Mouse (Mus musculus): ENCODE measurements around the gene Nosip. TPM values are rescaled to one million over a fixed set of nuclear protein-coding genes. Genes with fewer than 3 reads are reported as not detected.

Nosip gene
- 7.3 TPM for polyA plus RNA-seq (2014; fragmentation: Illumina TruSeq; extraction: RNeasy Lipid Tissue Mini Kit (QIAGEN cat#74804); ENCODE audit: low read depth, low replicate concordance)

DNA sequence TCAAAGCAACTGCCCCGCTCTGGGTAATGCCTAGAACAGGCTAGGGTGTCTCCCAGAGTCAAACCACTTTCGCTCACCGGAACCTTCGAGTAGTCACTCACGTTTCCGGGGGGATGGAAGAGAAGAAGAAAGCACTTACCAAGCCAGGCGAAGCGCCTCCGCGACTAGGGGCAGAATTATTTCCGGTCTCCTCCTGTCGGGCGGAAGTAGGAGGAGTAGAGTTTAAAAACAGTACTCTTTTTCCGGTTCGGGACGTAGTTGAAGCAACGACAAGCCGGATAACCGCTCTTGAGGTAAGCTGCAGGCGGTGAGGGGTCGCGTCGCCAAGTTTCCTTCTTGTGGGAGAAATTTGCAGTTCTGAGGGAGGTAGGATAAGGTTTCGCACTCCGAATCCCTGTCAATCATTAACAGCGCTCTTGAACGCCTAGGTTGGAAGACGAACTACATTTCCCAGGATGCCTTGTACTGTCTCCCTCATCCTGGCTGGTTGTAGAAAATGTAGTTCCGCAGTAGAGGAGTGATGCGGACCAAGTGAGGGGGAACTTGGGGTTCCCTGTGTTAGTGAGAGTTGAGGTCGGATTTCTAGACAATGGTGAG is at the start of gene Nosip, which contains the start of gene Prrg2:
Gene Nosip (plus strand): TSS at position 191 of the 597 bp plus-strand sequence.
Gene Prrg2 (minus strand): TSS at position 439 of the 597 bp plus-strand sequence.

DNA sequence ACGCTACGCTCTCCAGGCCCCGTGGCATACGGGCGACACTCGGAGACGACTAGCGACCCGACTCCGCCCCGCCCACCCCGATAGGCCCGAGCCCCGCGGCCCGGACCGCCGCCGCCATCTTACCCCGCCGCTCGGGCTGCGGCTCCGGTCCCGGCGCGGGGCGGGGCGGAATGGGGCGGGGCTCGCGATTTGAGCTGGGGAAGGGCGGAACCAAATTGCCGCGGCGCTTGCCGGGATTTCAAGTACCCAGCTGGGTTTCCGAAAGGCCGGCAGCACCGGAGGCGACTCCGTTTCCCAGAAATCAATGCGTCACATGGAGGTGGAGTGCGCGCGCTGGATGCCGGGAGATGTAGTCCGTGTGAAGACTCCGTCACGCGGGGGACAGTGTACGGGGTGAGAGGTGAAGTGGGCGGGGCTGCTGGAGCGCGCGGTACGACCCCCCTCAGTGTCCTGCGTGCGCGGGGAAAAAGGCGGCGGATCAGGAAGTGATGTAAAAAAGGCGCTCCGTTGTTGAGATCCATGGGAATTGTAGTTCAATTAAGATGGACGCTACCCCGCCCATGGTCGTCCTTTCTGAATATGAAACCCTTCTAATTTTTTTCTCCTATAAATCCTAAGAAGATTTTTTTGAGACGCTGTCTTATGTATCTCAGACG is 46.1 kb upstream of the Nosip start, which contains the start of gene Scaf1:
Gene Scaf1 (minus strand): TSS at position 407 of the 656 bp plus-strand sequence.

DNA sequence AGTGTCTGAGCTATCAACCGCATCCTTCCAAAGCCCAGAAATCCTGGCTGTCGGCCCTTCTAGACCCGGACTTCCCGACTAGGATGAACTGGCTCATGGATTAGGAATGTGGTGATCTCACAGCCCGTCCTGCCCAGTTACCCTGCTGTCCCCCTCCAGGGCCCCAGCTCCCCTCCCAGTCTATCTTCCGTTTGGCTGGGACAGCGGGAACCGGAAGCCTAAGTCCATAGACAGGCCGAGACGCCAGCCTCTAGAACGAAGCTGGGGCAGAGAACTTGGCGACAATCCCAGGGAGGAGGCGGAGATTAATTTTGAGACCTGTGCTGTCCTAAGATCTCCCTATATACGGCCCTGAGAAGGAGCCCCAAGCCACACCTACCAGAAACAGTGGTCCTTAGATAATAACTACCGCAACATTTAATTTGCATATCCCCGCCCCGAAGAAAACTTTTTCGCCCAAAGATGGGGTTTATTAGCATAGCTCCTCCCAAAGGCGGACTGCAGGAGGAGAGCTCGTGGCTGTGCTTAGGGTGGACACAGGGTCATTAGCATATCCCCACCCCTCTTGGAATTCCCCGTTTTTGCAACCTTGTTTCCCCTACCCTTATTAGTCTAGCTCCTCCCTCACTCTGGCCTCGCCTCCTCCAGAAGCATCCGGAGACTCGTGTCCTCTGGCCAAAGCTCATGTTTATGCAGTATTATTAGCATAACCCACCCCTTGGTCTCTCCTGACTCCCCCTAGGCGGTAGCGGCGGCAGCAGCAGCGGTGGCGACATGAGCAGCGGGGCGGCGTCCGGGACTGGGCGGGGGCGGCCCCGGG is 44.8 kb upstream of the Nosip start, which contains the start of gene Rras:
Gene Rras (plus strand): TSS at position 720 of the 820 bp plus-strand sequence.

DNA sequence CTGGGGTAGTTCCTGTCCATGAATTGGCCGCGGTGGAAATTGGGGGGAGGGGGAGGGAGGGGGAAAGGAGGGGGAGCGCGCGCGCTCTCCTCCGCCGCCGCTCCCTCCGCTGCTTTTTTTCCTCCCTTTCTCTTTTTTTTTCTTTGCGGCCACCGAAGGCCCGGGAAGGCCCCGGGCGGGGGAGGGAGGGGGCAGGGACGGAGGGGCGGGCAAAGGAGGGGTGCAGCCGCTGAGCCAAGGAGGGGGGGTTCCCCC is 9.4 kb upstream of the Nosip start, which contains the start of gene Prr12:
Gene Prr12 (minus strand): TSS at position 20 of the 255 bp plus-strand sequence.

DNA sequence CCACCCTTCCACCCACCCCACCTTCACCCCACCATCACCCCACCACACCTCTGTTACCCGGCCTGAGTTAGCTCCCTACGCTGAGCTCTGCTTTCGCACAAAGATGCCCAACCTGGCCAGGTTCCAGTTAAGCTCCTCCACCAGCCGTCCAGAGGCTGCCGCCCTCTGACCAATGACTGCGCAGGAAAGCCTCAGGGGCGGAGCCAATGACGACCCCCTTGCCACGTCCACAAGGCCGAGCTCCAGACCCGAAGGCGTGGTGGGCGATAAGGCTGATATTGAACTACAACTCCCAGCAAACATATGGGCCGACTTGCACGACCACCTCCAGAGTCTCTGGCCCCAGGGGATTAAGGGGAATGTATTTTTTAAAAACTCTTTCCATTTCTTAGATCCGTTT is 29.8 kb downstream of the Nosip start, which contains the start of gene Rcn3:
Gene Rcn3 (minus strand): TSS at position 174 of the 400 bp plus-strand sequence.

DNA sequence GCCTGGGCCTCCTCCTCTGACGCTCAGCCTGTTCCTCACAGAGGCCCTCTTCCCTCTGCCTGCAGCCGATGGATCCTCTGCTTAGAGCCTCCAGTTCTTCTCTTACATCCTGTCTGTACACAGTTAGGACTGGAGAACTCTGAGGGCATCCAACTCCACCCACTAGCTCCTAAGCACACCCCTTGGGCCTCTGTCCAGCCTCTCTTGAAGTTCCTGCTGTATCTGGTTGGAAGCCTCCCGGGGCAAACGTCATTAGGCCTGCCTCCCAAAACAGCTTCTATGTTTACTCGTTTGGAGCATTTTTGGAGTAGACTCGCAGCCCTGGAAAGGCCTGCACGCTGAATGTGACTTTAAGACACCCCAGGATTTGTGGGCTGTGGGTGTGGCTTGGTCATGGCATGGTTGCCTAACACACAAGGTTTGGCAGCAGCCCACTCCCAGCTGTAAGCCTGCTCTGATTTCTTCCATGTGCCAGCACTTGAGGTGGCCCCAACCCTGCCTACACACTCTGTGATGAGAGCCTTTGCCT is 41.5 kb downstream of the Nosip start, which contains the start of gene Fcgrt:
Gene Fcgrt (minus strand): TSS at position 200 of the 529 bp plus-strand sequence.

DNA sequence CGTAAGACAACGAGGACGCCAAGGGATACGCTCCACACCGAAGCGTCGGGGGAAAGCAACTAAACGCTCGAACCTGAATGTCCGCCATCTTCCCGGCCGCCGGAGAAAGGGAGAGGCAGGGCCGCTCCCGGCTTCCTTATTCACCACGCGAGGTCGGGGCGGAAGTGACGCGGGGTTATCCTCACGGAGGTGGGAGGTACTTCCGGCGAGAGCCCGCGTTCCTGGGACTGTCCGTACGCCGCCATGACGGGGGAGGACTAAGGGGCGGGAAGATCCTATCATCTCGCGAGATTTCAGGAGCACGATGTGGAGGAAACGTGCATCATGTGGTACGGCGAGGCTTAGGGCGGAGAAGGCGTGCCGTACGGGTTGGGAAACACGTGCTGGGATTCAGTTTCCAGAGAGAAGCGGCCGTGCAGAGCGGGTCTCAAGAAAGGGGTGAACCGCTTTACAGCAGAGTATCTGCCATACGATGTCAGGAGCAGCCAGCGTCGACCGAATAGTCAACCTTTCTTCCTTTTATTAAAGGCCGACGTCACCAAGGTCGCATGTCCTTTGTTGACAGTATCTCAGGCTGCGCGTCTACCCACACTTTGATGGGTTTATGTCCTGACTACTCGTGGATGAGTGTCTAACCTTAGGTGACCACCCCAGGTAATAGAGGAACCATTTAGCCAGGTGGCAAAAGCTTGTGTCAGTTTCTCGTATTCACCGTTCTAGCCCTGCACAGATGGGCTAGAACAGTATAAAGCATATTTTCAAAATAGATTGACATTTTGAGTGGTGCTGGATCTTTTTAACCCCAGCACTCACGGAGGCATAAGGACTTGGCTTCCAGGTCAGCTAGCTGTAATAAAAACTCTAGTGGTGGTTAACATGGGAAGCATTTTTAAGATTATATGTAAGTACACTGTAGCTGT is 62.3 kb downstream of the Nosip start, which contains the start of gene Rps11:
Gene Rps11 (minus strand): TSS at position 216 of the 920 bp plus-strand sequence.

Other genes with a start within 250 kb of the Nosip start
- 4.8 TPM for gene Nup62, start 246.3 kb upstream of the Nosip start, polyA plus RNA-seq (2014; fragmentation: Illumina TruSeq; extraction: RNeasy Lipid Tissue Mini Kit (QIAGEN cat#74804); ENCODE audit: low read depth, low replicate concordance)
- gene Il4i1, start 246.0 kb upstream of the Nosip start, polyA plus RNA-seq (2014; fragmentation: Illumina TruSeq; extraction: RNeasy Lipid Tissue Mini Kit (QIAGEN cat#74804); ENCODE audit: low read depth, low replicate concordance), result not detected
- 7.3 TPM for gene Atf5, start 245.8 kb upstream of the Nosip start, polyA plus RNA-seq (2014; fragmentation: Illumina TruSeq; extraction: RNeasy Lipid Tissue Mini Kit (QIAGEN cat#74804); ENCODE audit: low read depth, low replicate concordance)
- 3.8 TPM for gene Akt1s1, start 213.4 kb upstream of the Nosip start, polyA plus RNA-seq (2014; fragmentation: Illumina TruSeq; extraction: RNeasy Lipid Tissue Mini Kit (QIAGEN cat#74804); ENCODE audit: low read depth, low replicate concordance)
- gene Tbc1d17, start 213.3 kb upstream of the Nosip start, polyA plus RNA-seq (2014; fragmentation: Illumina TruSeq; extraction: RNeasy Lipid Tissue Mini Kit (QIAGEN cat#74804); ENCODE audit: low read depth, low replicate concordance), result 1.2 TPM
- 1.7 TPM for gene Pnkp, start 205.3 kb upstream of the Nosip start, polyA plus RNA-seq (2014; fragmentation: Illumina TruSeq; extraction: RNeasy Lipid Tissue Mini Kit (QIAGEN cat#74804); ENCODE audit: low read depth, low replicate concordance)
- gene Ptov1, start 192.6 kb upstream of the Nosip start, polyA plus RNA-seq (2014; fragmentation: Illumina TruSeq; extraction: RNeasy Lipid Tissue Mini Kit (QIAGEN cat#74804); ENCODE audit: low read depth, low replicate concordance), result not detected
- gene Med25, start 169.7 kb upstream of the Nosip start, polyA plus RNA-seq (2014; fragmentation: Illumina TruSeq; extraction: RNeasy Lipid Tissue Mini Kit (QIAGEN cat#74804); ENCODE audit: low read depth, low replicate concordance), result 4.0 TPM
- gene Fuz, start 166.3 kb upstream of the Nosip start, polyA plus RNA-seq (2014; fragmentation: Illumina TruSeq; extraction: RNeasy Lipid Tissue Mini Kit (QIAGEN cat#74804); ENCODE audit: low read depth, low replicate concordance), result 6.5 TPM
- gene Ap2a1, start 132.9 kb upstream of the Nosip start, polyA plus RNA-seq (2014; fragmentation: Illumina TruSeq; extraction: RNeasy Lipid Tissue Mini Kit (QIAGEN cat#74804); ENCODE audit: low read depth, low replicate concordance), result 23.6 TPM
- not detected for gene Tsks, start 119.2 kb upstream of the Nosip start, polyA plus RNA-seq (2014; fragmentation: Illumina TruSeq; extraction: RNeasy Lipid Tissue Mini Kit (QIAGEN cat#74804); ENCODE audit: low read depth, low replicate concordance)
- 0.70 TPM for gene Cpt1c, start 87.6 kb upstream of the Nosip start, polyA plus RNA-seq (2014; fragmentation: Illumina TruSeq; extraction: RNeasy Lipid Tissue Mini Kit (QIAGEN cat#74804); ENCODE audit: low read depth, low replicate concordance)
- gene Prmt1, start 75.9 kb upstream of the Nosip start, polyA plus RNA-seq (2014; fragmentation: Illumina TruSeq; extraction: RNeasy Lipid Tissue Mini Kit (QIAGEN cat#74804); ENCODE audit: low read depth, low replicate concordance), result 9.0 TPM
- gene Irf3, start 64.8 kb upstream of the Nosip start, polyA plus RNA-seq (2014; fragmentation: Illumina TruSeq; extraction: RNeasy Lipid Tissue Mini Kit (QIAGEN cat#74804); ENCODE audit: low read depth, low replicate concordance), result 24.6 TPM
- gene Bcl2l12, start 63.7 kb upstream of the Nosip start, polyA plus RNA-seq (2014; fragmentation: Illumina TruSeq; extraction: RNeasy Lipid Tissue Mini Kit (QIAGEN cat#74804); ENCODE audit: low read depth, low replicate concordance), result not detected
- 4.1 TPM for gene Scaf1, start 46.1 kb upstream of the Nosip start, polyA plus RNA-seq (2014; fragmentation: Illumina TruSeq; extraction: RNeasy Lipid Tissue Mini Kit (QIAGEN cat#74804); ENCODE audit: low read depth, low replicate concordance)
- 5.8 TPM for gene Rras, start 44.5 kb upstream of the Nosip start, polyA plus RNA-seq (2014; fragmentation: Illumina TruSeq; extraction: RNeasy Lipid Tissue Mini Kit (QIAGEN cat#74804); ENCODE audit: low read depth, low replicate concordance)
- gene Prr12, start 9.5 kb upstream of the Nosip start, polyA plus RNA-seq (2014; fragmentation: Illumina TruSeq; extraction: RNeasy Lipid Tissue Mini Kit (QIAGEN cat#74804); ENCODE audit: low read depth, low replicate concordance), result 0.41 TPM
- gene Prrg2, start 248 bp downstream of the Nosip start, polyA plus RNA-seq (2014; fragmentation: Illumina TruSeq; extraction: RNeasy Lipid Tissue Mini Kit (QIAGEN cat#74804); ENCODE audit: low read depth, low replicate concordance), result 3.9 TPM
- not detected for gene Rcn3, start 29.8 kb downstream of the Nosip start, polyA plus RNA-seq (2014; fragmentation: Illumina TruSeq; extraction: RNeasy Lipid Tissue Mini Kit (QIAGEN cat#74804); ENCODE audit: low read depth, low replicate concordance)
- gene Fcgrt, start 41.4 kb downstream of the Nosip start, polyA plus RNA-seq (2014; fragmentation: Illumina TruSeq; extraction: RNeasy Lipid Tissue Mini Kit (QIAGEN cat#74804); ENCODE audit: low read depth, low replicate concordance), result 21.6 TPM
- gene Rps11, start 62.0 kb downstream of the Nosip start, polyA plus RNA-seq (2014; fragmentation: Illumina TruSeq; extraction: RNeasy Lipid Tissue Mini Kit (QIAGEN cat#74804); ENCODE audit: low read depth, low replicate concordance), result 313 TPM
- gene Rpl13a, start 66.3 kb downstream of the Nosip start, polyA plus RNA-seq (2014; fragmentation: Illumina TruSeq; extraction: RNeasy Lipid Tissue Mini Kit (QIAGEN cat#74804); ENCODE audit: low read depth, low replicate concordance), result 287 TPM
- gene Gm45713, start 73.8 kb downstream of the Nosip start, polyA plus RNA-seq (2014; fragmentation: Illumina TruSeq; extraction: RNeasy Lipid Tissue Mini Kit (QIAGEN cat#74804); ENCODE audit: low read depth, low replicate concordance), result not detected
- gene Flt3l, start 74.0 kb downstream of the Nosip start, polyA plus RNA-seq (2014; fragmentation: Illumina TruSeq; extraction: RNeasy Lipid Tissue Mini Kit (QIAGEN cat#74804); ENCODE audit: low read depth, low replicate concordance), result 11.4 TPM
- 2.8 TPM for gene Pih1d1, start 91.9 kb downstream of the Nosip start, polyA plus RNA-seq (2014; fragmentation: Illumina TruSeq; extraction: RNeasy Lipid Tissue Mini Kit (QIAGEN cat#74804); ENCODE audit: low read depth, low replicate concordance)
- gene Aldh16a1, start 92.2 kb downstream of the Nosip start, polyA plus RNA-seq (2014; fragmentation: Illumina TruSeq; extraction: RNeasy Lipid Tissue Mini Kit (QIAGEN cat#74804); ENCODE audit: low read depth, low replicate concordance), result 2.0 TPM
- not detected for gene Slc17a7, start 101.5 kb downstream of the Nosip start, polyA plus RNA-seq (2014; fragmentation: Illumina TruSeq; extraction: RNeasy Lipid Tissue Mini Kit (QIAGEN cat#74804); ENCODE audit: low read depth, low replicate concordance)
- gene Gfy, start 117.1 kb downstream of the Nosip start, polyA plus RNA-seq (2014; fragmentation: Illumina TruSeq; extraction: RNeasy Lipid Tissue Mini Kit (QIAGEN cat#74804); ENCODE audit: low read depth, low replicate concordance), result not detected
- gene Pth2, start 118.6 kb downstream of the Nosip start, polyA plus RNA-seq (2014; fragmentation: Illumina TruSeq; extraction: RNeasy Lipid Tissue Mini Kit (QIAGEN cat#74804); ENCODE audit: low read depth, low replicate concordance), result not detected
- gene Ccdc155, start 142.5 kb downstream of the Nosip start, polyA plus RNA-seq (2014; fragmentation: Illumina TruSeq; extraction: RNeasy Lipid Tissue Mini Kit (QIAGEN cat#74804); ENCODE audit: low read depth, low replicate concordance), result not detected
- gene Dkkl1, start 149.7 kb downstream of the Nosip start, polyA plus RNA-seq (2014; fragmentation: Illumina TruSeq; extraction: RNeasy Lipid Tissue Mini Kit (QIAGEN cat#74804); ENCODE audit: low read depth, low replicate concordance), result not detected
- 2.2 TPM for gene Tead2, start 153.3 kb downstream of the Nosip start, polyA plus RNA-seq (2014; fragmentation: Illumina TruSeq; extraction: RNeasy Lipid Tissue Mini Kit (QIAGEN cat#74804); ENCODE audit: low read depth, low replicate concordance)
- gene Cd37, start 176.7 kb downstream of the Nosip start, polyA plus RNA-seq (2014; fragmentation: Illumina TruSeq; extraction: RNeasy Lipid Tissue Mini Kit (QIAGEN cat#74804); ENCODE audit: low read depth, low replicate concordance), result 0.52 TPM
- not detected for gene Slc6a16, start 178.7 kb downstream of the Nosip start, polyA plus RNA-seq (2014; fragmentation: Illumina TruSeq; extraction: RNeasy Lipid Tissue Mini Kit (QIAGEN cat#74804); ENCODE audit: low read depth, low replicate concordance)
- gene Slc6a21, start 215.1 kb downstream of the Nosip start, polyA plus RNA-seq (2014; fragmentation: Illumina TruSeq; extraction: RNeasy Lipid Tissue Mini Kit (QIAGEN cat#74804); ENCODE audit: low read depth, low replicate concordance), result not detected